Mouse (Mus musculus) liver, embryonic 14.5 days (tissue): ENCODE results near the gene Pgghg. TPM values are rescaled to one million over a fixed set of nuclear protein-coding genes. Genes with fewer than 3 reads are reported as not detected.

Source experiments
- ATAC-seq: fragments of 200-750 bp; cut with Nextera tagmentation; 2 replicates; pipeline ENCODE4 v1.8.0; 2017; ENCODE audit warnings: moderate number of reproducible peaks, mild to moderate bottlenecking, moderate library complexity; ENCODE audit not compliant: insufficient read depth
- DNase-seq, 3 experiments: peaks; one replicate each; pipeline ENCODE4 v3.0.0-alpha.2; 2012 to 2013; ENCODE audit warnings: low read depth in 3 of 3, low spot score in 3 of 3
- H3K27ac ChIP-seq: fragments of 300-500 bp; sonication (generic); 2 replicates; pipeline ENCODE4 v1.5.1; 2014; ENCODE audit warnings: moderate library complexity, mild to moderate bottlenecking, control low read depth, inconsistent platforms
- H3K27me3 ChIP-seq: fragments of 300-500 bp; sonication (generic); 2 replicates; pipeline ENCODE4 v1.6.1; 2014; ENCODE audit warnings: mild to moderate bottlenecking, low read length, moderate library complexity; ENCODE audit not compliant: control insufficient read depth, insufficient read depth
- H3K36me3 ChIP-seq: fragments of 300-500 bp; sonication (generic); replicated peaks from 2 replicates; pipeline ENCODE4 v1.6.1; 2014; ENCODE audit warnings: low read depth; ENCODE audit not compliant: control insufficient read depth, insufficient read depth
- H3K4me1 ChIP-seq, 2 experiments: fragments of 200-500 bp in 1 of 2; fragments of 300-500 bp in 1 of 2; sonication (generic) in 1 of 2; replicated peaks; 2 replicates each; pipeline ENCODE4 v1.6.1; 2012 to 2014; ENCODE audit warnings: antibody characterized with exemption in 1 of 2, inconsistent platforms in 1 of 2, low read length in 1 of 2; ENCODE audit not compliant: control insufficient read depth in 2 of 2, insufficient read depth in 2 of 2
- H3K4me2 ChIP-seq: fragments of 300-500 bp; sonication (generic); 2 replicates; pipeline ENCODE4 v1.6.1; 2014; ENCODE audit warnings: low read depth, mild to moderate bottlenecking, control low read depth, moderate library complexity
- H3K4me3 ChIP-seq, 2 experiments: fragments of 200-500 bp in 1 of 2; fragments of 300-500 bp in 1 of 2; sonication (generic) in 1 of 2; 2 replicates each; pipeline ENCODE4 v1.5.1; 2012 to 2014; ENCODE audit warnings: low read depth in 2 of 2, low read length in 2 of 2, mild to moderate bottlenecking in 2 of 2, control low read depth in 1 of 2, inconsistent platforms in 1 of 2, moderate library complexity in 1 of 2; ENCODE audit not compliant: insufficient read depth in 1 of 2
- H3K9ac ChIP-seq: fragments of 300-500 bp; sonication (generic); replicated peaks from 2 replicates; pipeline ENCODE4 v1.6.1; 2014; ENCODE audit warnings: mild to moderate bottlenecking, control low read depth, moderate library complexity
- H3K9me3 ChIP-seq: fragments of 300-500 bp; sonication (generic); 2 replicates; pipeline ENCODE4 v1.6.1; 2016; ENCODE audit warnings: low read length, mixed read lengths; ENCODE audit not compliant: control insufficient read depth
- CTCF ChIP-seq: IDR thresholded peaks from 2 replicates; pipeline ENCODE4 v1.5.1; 2016; ENCODE audit warnings: antibody characterized with exemption, low read depth, control low read depth
- EP300 ChIP-seq: IDR thresholded peaks from 2 replicates; pipeline ENCODE4 v1.6.1; 2016; ENCODE audit warnings: antibody characterized with exemption, low read depth
- WGBS: fragments of 180-500 bp; shearing (Covaris S2); extraction: QIAGEN DNeasy Blood & Tissue Kit; methylation state at CpG from one replicate; pipeline ENCODE4 v1.1.7; 2014; ENCODE audit not compliant: insufficient replicate concordance; 5-methylcytosine and 5-hydroxymethylcytosine counted together
- polyA plus RNA-seq, 2 experiments: library from polyadenylated mRNA; depleted of rRNA in 1 of 2; stranded (reverse) in 1 of 2; unstranded in 1 of 2; fragments of >200 nt; fragmentation: Nextera tagmentation in 1 of 2; extraction: Ambion mirVana in 1 of 2; gene quantifications; 2 replicates each; pipeline versions ENCODE4 v1.2.1 to v1.2.3; 2012 to 2014

Gene Pgghg
- polyA plus RNA-seq, 2 experiments: 4.5 to 7.2 TPM

DNA sequence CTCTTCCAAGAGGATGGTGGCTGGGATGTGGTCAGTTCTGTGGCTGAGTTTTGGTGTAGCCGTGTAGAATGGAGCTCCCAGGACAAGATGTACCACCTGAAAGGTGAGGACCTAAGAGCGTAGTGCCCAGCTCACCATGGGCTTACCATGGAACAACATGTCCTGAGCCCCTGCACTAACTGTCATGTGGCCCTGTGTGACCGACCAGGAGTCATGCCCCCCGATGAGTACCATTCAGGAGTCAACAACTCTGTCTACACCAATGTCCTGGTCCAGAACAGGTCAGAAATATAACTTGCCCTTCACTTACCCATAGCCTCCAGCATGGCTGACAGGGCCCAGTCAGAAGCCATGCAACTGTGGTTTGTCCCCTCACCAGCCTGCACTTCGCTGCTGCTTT, 4.1 kb downstream of the Pgghg start:
- no peak for ATAC-seq
- Histone ChIP-seq H3K4me1 (peaks cover 0 to 24% of the 10 kb centered on the region in 2 experiments; a peak in 2 of 4 replicates), H3K4me2 (no peak overlapping the region), H3K9ac (no peak overlapping the region), H3K27ac (no peak overlapping the region), H3K4me3 (no peak overlapping the region), H3K36me3 (no peaks in the 10 kb centered on the region; the same call in 1 of the 2 replicates), H3K9me3 (no peaks in the 10 kb centered on the region), H3K27me3 (no peaks in the 10 kb centered on the region)
- no peak for DNase-seq
- TF ChIP-seq CTCF: no peak
- no peak for TF ChIP-seq EP300
- 72% methylated on average over 5 of the region's 5 CpGs for WGBS

GRCm38 (mm10) chr7:140946311-140946710, 5.1 kb downstream of the Pgghg start:
- H3K4me3 ChIP-seq: no peak overlapping the region
- H3K9ac ChIP-seq: no peak overlapping the region
- no peaks in the 10 kb centered on the region for H3K9me3 ChIP-seq
- TF ChIP-seq EP300 (no peak), CTCF (no peak)
- peaks cover 0 to 19% of the 10 kb centered on the region in 2 experiments; a peak in 2 of 4 replicates for H3K4me1 ChIP-seq
- H3K36me3 ChIP-seq: no peaks in the 10 kb centered on the region; the same call in 1 of the 2 replicates
- H3K4me2 ChIP-seq: no peak overlapping the region
- no peak for DNase-seq
- H3K27ac ChIP-seq: no peak overlapping the region
- no peak for ATAC-seq
- WGBS: 64% methylated on average over 10 of the region's 10 CpGs
- no peaks in the 10 kb centered on the region for H3K27me3 ChIP-seq

DNA sequence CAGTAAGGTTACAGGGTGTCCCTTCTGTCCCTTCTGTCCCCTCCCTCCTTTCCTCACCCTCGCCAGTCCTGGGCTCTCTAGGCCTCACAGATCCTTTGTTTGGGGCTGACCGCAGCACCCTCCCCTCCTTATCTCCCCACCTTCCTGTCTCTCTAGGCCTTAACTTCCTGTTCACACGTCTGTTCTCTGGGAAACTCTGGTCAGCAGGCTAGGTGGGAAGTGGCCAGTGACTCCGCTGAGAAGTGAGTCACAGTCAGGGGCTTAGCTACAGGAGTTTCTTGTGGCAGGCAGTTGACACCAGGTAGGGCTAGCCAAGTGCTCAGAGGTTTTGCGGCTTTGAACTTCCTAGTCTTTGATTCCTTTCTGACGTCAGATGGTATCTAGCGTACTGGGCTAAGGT, 5.8 kb downstream of the Pgghg start:
- TF ChIP-seq EP300: no peak
- TF ChIP-seq CTCF: no peak
- no peaks in the 10 kb centered on the region for H3K27me3 ChIP-seq
- no peak overlapping the region for H3K4me3 ChIP-seq
- H3K4me1 ChIP-seq: peaks cover 0 to 19% of the 10 kb centered on the region in 2 experiments; a peak in 2 of 4 replicates
- H3K27ac ChIP-seq: no peak overlapping the region
- DNase-seq (no peak), ATAC-seq (peak; percentile 12; the same call in 1 of the 2 replicates)
- H3K4me2 ChIP-seq: no peak overlapping the region
- H3K9me3 ChIP-seq: no peaks in the 10 kb centered on the region
- no peaks in the 10 kb centered on the region; the same call in 1 of the 2 replicates for H3K36me3 ChIP-seq
- 11% methylated on average over 7 of the region's 7 CpGs for WGBS
- H3K9ac ChIP-seq: no peak overlapping the region

DNA sequence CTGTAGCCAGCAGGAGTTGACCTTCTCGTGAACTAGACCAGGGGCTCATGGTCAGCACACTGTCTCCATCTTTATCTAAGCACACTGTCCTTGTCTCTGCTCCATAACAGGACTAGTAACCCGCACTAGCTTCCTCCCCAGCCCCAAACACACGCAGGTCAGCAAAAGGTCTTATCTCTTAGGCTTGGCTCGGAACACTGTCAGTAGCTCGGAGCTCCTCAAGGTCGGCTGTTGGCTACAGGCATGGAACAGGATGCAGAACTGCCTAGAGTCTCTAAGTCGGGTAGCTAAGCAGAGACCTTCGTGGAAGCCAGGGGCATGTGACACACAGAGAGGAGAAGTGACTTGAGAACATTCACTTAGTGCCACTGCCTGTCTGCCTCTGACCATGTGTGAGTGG, 7.0 kb downstream of the Pgghg start:
- H3K27me3 ChIP-seq: no peaks in the 10 kb centered on the region
- WGBS: 29% methylated on average over 8 of the region's 8 CpGs
- H3K27ac ChIP-seq: no peak overlapping the region
- no peak overlapping the region for H3K9ac ChIP-seq
- TF ChIP-seq EP300 (no peak), CTCF (no peak)
- H3K36me3 ChIP-seq: no peaks in the 10 kb centered on the region; the same call in 1 of the 2 replicates
- no peak overlapping the region for H3K4me2 ChIP-seq
- DNase-seq (no peak), ATAC-seq (peak; percentile 16; the same call in 1 of the 2 replicates)
- H3K4me3 ChIP-seq: no peak overlapping the region
- H3K4me1 ChIP-seq: peaks cover 0 to 13% of the 10 kb centered on the region in 2 experiments; a peak in 2 of 4 replicates
- H3K9me3 ChIP-seq: no peaks in the 10 kb centered on the region

- Histone ChIP-seq H3K4me1 (peaks cover 0 to 17% of the 10 kb centered on the region in 2 experiments; a peak in 2 of 4 replicates), H3K9ac (no peak overlapping the region), H3K4me3 (no peak overlapping the region), H3K27ac (no peak overlapping the region), H3K27me3 (no peaks in the 10 kb centered on the region), H3K36me3 (no peaks in the 10 kb centered on the region; the same call in 1 of the 2 replicates), H3K4me2 (no peak overlapping the region), H3K9me3 (no peaks in the 10 kb centered on the region)
- 61% methylated on average over 6 of the region's 6 CpGs for WGBS
- ATAC-seq: no peak
- no peak for DNase-seq
- TF ChIP-seq CTCF: no peak
- no peak for TF ChIP-seq EP300
These were observed 8.1 kb downstream of the Pgghg start for GRCm38 (mm10) chr7:140949255-140949654.
